Mouse (Mus musculus): ENCODE measurements at regions not wholly inside any gene's neighbourhood (a gene's known extent, or its start where the extent isn't known, plus 50 kb on each side); places are given as distances from the start of the nearest gene placed in this dataset.

GRCm38 (mm10) chr7:36420741-36421140 is 277.2 kb upstream of the Tshz3 start:
- no peak for DNase-seq

- peak; percentile 24 for DNase-seq
Measured at GRCm38 (mm10) chr7:36449181-36449915, 248.6 kb upstream of the Tshz3 start.

GRCm38 (mm10) chr7:36453816-36454215 is 244.1 kb upstream of the Tshz3 start:
- no peak for DNase-seq

- no peak for DNase-seq
Measured at GRCm38 (mm10) chr7:36456080-36456479, 241.8 kb upstream of the Tshz3 start.

GRCm38 (mm10) chr7:36462422-36462833 is 235.5 kb upstream of the Tshz3 start:
- no peak for DNase-seq

GRCm38 (mm10) chr7:36469386-36469785 is 228.5 kb upstream of the Tshz3 start:
- no peak for DNase-seq

- DNase-seq = no peak
Measured at GRCm38 (mm10) chr7:36473532-36473931, 224.4 kb upstream of the Tshz3 start.

GRCm38 (mm10) chr7:36476434-36476833 is 221.5 kb upstream of the Tshz3 start:
- DNase-seq = no peak

- no peak for DNase-seq
Measured at GRCm38 (mm10) chr7:36476851-36477644, 220.9 kb upstream of the Tshz3 start.

GRCm38 (mm10) chr7:36488155-36488554 is 209.8 kb upstream of the Tshz3 start:
- no peak for DNase-seq

GRCm38 (mm10) chr7:36491173-36491581 is 206.7 kb upstream of the Tshz3 start:
- DNase-seq = no peak

- no peak for DNase-seq
Measured at GRCm38 (mm10) chr7:36504010-36504875, 193.7 kb upstream of the Tshz3 start.

GRCm38 (mm10) chr7:36507895-36508431 is 190.0 kb upstream of the Tshz3 start:
- no peak for DNase-seq

- DNase-seq = no peak
Measured at GRCm38 (mm10) chr7:36513680-36514079, 184.2 kb upstream of the Tshz3 start.

- no peak for DNase-seq
Measured at GRCm38 (mm10) chr7:36516094-36516663, 181.7 kb upstream of the Tshz3 start.

- DNase-seq = no peak
Measured at GRCm38 (mm10) chr7:36519027-36519426, 178.9 kb upstream of the Tshz3 start.

- no peak for DNase-seq
Measured at GRCm38 (mm10) chr7:36522960-36523359, 175.0 kb upstream of the Tshz3 start.

- no peak for DNase-seq
Measured at GRCm38 (mm10) chr7:36526148-36526547, 171.8 kb upstream of the Tshz3 start.

GRCm38 (mm10) chr7:36526692-36527091 is 171.2 kb upstream of the Tshz3 start:
- no peak for DNase-seq

GRCm38 (mm10) chr7:36529504-36530065 is 168.3 kb upstream of the Tshz3 start:
- no peak for DNase-seq

- no peak for DNase-seq
Measured at GRCm38 (mm10) chr7:36531559-36531958, 166.4 kb upstream of the Tshz3 start.

GRCm38 (mm10) chr7:36538111-36538510 is 159.8 kb upstream of the Tshz3 start:
- no peak for DNase-seq

Data from adrenal gland, postnatal 10 days (tissue).